Mouse (Mus musculus) stomach, postnatal 0 days (tissue): Measurements from ENCODE around the gene Ccnq. TPM values are rescaled to one million over a fixed set of nuclear protein-coding genes. Genes with fewer than 3 reads are reported as not detected.

Source experiments
- ATAC-seq: fragments of 200-750 bp; cut with Nextera tagmentation; 2 replicates; pipeline ENCODE4 v1.8.0; 2017; ENCODE audit not compliant: low FRiP score, low TSS enrichment
- DNase-seq: peaks from one replicate; pipeline ENCODE4 v3.0.0-alpha.2; 2016; ENCODE audit warnings: low spot score
- H3K27ac ChIP-seq: fragments of 300-500 bp; sonication (generic); replicated peaks from 2 replicates; pipeline ENCODE4 v1.5.1; 2014; ENCODE audit warnings: mild to moderate bottlenecking, control low read depth
- H3K27me3 ChIP-seq: fragments of 300-500 bp; sonication (generic); 2 replicates; pipeline ENCODE4 v1.6.1; 2014; ENCODE audit warnings: low read length; ENCODE audit not compliant: control insufficient read depth, insufficient read depth
- H3K36me3 ChIP-seq: fragments of 300-500 bp; sonication (generic); 2 replicates; pipeline ENCODE4 v1.6.1; 2014; ENCODE audit warnings: low read length, mixed read lengths; ENCODE audit not compliant: control insufficient read depth, insufficient read depth
- H3K4me1 ChIP-seq: fragments of 300-500 bp; sonication (generic); replicated peaks from 2 replicates; pipeline ENCODE4 v1.6.1; 2014; ENCODE audit warnings: antibody characterized with exemption; ENCODE audit not compliant: control insufficient read depth, insufficient read depth
- H3K4me2 ChIP-seq: fragments of 300-500 bp; sonication (generic); replicated peaks from 2 replicates; pipeline ENCODE4 v1.6.1; 2014; ENCODE audit warnings: low read depth, mild to moderate bottlenecking, control low read depth, moderate library complexity
- H3K4me3 ChIP-seq: fragments of 300-500 bp; sonication (generic); 2 replicates; pipeline ENCODE4 v1.5.1; 2014; ENCODE audit warnings: low read depth, low read length, control low read depth
- H3K9ac ChIP-seq: fragments of 300-500 bp; sonication (generic); 2 replicates; pipeline ENCODE4 v1.6.1; 2014; ENCODE audit warnings: mild to moderate bottlenecking, low read length, control low read depth, mixed read lengths
- H3K9me3 ChIP-seq: fragments of 300-500 bp; sonication (generic); 2 replicates; pipeline ENCODE4 v1.6.1; 2016; ENCODE audit warnings: low read length; ENCODE audit not compliant: control insufficient read depth
- CTCF ChIP-seq: IDR thresholded peaks from 2 replicates; pipeline ENCODE4 v1.5.1; 2016; ENCODE audit warnings: antibody characterized with exemption, low read depth, mild to moderate bottlenecking, moderate library complexity
- EP300 ChIP-seq: optimal IDR thresholded peaks from 2 replicates; pipeline ENCODE3; 2016; ENCODE audit warnings: antibody characterized with exemption
- WGBS: fragments of 180-500 bp; shearing (Covaris S2); extraction: QIAGEN DNeasy Blood & Tissue Kit; methylation state at CpG from one replicate; pipeline ENCODE4 v1.1.7; 2014; 5-methylcytosine and 5-hydroxymethylcytosine counted together
- polyA plus RNA-seq: library from polyadenylated mRNA; unstranded; fragments of >200 nt; fragmentation: Nextera tagmentation; extraction: Ambion mirVana; gene quantifications from 2 replicates; pipeline ENCODE4 v1.2.1, GENCODE M21; 2015

Gene Ccnq
- polyA plus RNA-seq = 30.4 and 31.8 TPM in 2 replicates

- DNase-seq (peak; percentile 86), ATAC-seq (peak; percentile 95)
- no peaks in the 10 kb centered on the region for H3K27me3 ChIP-seq
- H3K9ac ChIP-seq = peak within 1 kb of the TSS; percentile 84
- H3K4me3 ChIP-seq = peak within 1 kb of the TSS; percentile 63
- H3K9me3 ChIP-seq = no peaks in the 10 kb centered on the region
- H3K4me1 ChIP-seq = no peaks in the 10 kb centered on the region
- 8% methylated on average over 59 of the region's 59 CpGs for WGBS
- no peak for TF ChIP-seq EP300
- no peak for TF ChIP-seq CTCF
- H3K36me3 ChIP-seq = no peaks in the 10 kb centered on the region
- peak within 1 kb of the TSS; percentile 75 for H3K4me2 ChIP-seq
- peak within 1 kb of the TSS; percentile 83 for H3K27ac ChIP-seq
Observed at GRCm38 (mm10) chr11:78750885-78751842, at the start of gene Ccnq. Ccnq (minus strand) TSS chr11:78751729.

GRCm38 (mm10) chr11:78801094-78801493 lies 49.6 kb upstream of the Ccnq start:
- H3K4me1 ChIP-seq = no peaks in the 10 kb centered on the region
- H3K27me3 ChIP-seq = no peaks in the 10 kb centered on the region
- no peaks in the 10 kb centered on the region for H3K9me3 ChIP-seq
- no peak overlapping the region for H3K9ac ChIP-seq
- 83% methylated on average over 4 of the region's 4 CpGs for WGBS
- DNase-seq (no peak), ATAC-seq (no peak)
- TF ChIP-seq EP300 (no peak), CTCF (no peak)
- no peaks in the 10 kb centered on the region for H3K36me3 ChIP-seq
- H3K4me3 ChIP-seq = no peak overlapping the region
- H3K27ac ChIP-seq = no peak overlapping the region
- no peak overlapping the region for H3K4me2 ChIP-seq

- TF ChIP-seq EP300 (no peak), CTCF (no peak)
- 74% methylated on average over 10 of the region's 10 CpGs for WGBS
- H3K4me3 ChIP-seq = no peak overlapping the region
- ATAC-seq (no peak), DNase-seq (no peak)
- no peak overlapping the region for H3K4me2 ChIP-seq
- no peaks in the 10 kb centered on the region for H3K27me3 ChIP-seq
- no peaks in the 10 kb centered on the region for H3K36me3 ChIP-seq
- H3K27ac ChIP-seq = no peak overlapping the region
- H3K4me1 ChIP-seq = no peaks in the 10 kb centered on the region
- no peaks in the 10 kb centered on the region for H3K9me3 ChIP-seq
- no peak overlapping the region for H3K9ac ChIP-seq
Observed at GRCm38 (mm10) chr11:78796072-78796729, 44.7 kb upstream of the Ccnq start.

GRCm38 (mm10) chr11:78793116-78793515 lies 41.6 kb upstream of the Ccnq start:
- no peak overlapping the region for H3K4me3 ChIP-seq
- DNase-seq (no peak), ATAC-seq (no peak)
- TF ChIP-seq EP300 (no peak), CTCF (no peak)
- no peaks in the 10 kb centered on the region for H3K36me3 ChIP-seq
- H3K9ac ChIP-seq = no peak overlapping the region
- no peak overlapping the region for H3K27ac ChIP-seq
- 79% methylated on average over 11 of the region's 11 CpGs for WGBS
- H3K9me3 ChIP-seq = no peaks in the 10 kb centered on the region
- no peaks in the 10 kb centered on the region for H3K27me3 ChIP-seq
- no peak overlapping the region for H3K4me2 ChIP-seq
- no peaks in the 10 kb centered on the region; the same call in 1 of the 2 replicates for H3K4me1 ChIP-seq

GRCm38 (mm10) chr11:78792465-78792864 lies 40.9 kb upstream of the Ccnq start:
- Histone ChIP-seq H3K27me3 (no peaks in the 10 kb centered on the region), H3K9ac (no peak overlapping the region), H3K4me1 (no peaks in the 10 kb centered on the region; the same call in 1 of the 2 replicates), H3K4me2 (peak overlapping the region; percentile 32), H3K9me3 (no peaks in the 10 kb centered on the region), H3K36me3 (no peaks in the 10 kb centered on the region), H3K27ac (no peak overlapping the region), H3K4me3 (no peak overlapping the region)
- TF ChIP-seq CTCF = no peak
- TF ChIP-seq EP300 = no peak
- 36% methylated on average over 11 of the region's 11 CpGs for WGBS
- DNase-seq = no peak
- ATAC-seq = no peak
